Mouse (Mus musculus): ENCODE measurements around the gene Timp3.

The Timp3 gene

DNA sequence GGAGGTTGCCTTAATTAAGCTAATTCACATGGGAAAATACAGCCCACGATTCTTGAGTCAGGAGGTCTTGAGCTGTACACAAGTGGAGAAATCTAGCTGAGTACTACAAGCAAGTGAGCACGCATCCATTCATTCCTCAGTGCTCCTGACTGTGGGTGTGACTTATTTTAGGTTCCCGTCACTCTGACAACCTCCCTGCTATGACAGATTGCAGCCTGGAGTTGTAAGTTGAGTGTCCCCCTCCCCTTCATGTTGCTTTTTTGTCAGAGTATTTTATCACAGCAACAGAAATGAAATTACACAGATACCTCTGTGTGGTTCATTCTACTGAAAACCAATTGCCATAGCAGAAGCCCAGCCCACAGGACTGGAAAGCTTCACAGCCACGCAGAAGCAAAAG lies 86.1 kb downstream of the Timp3 start:
- no peak for DNase-seq (ENCODE audit: low spot score in 2 of 2)

DNA sequence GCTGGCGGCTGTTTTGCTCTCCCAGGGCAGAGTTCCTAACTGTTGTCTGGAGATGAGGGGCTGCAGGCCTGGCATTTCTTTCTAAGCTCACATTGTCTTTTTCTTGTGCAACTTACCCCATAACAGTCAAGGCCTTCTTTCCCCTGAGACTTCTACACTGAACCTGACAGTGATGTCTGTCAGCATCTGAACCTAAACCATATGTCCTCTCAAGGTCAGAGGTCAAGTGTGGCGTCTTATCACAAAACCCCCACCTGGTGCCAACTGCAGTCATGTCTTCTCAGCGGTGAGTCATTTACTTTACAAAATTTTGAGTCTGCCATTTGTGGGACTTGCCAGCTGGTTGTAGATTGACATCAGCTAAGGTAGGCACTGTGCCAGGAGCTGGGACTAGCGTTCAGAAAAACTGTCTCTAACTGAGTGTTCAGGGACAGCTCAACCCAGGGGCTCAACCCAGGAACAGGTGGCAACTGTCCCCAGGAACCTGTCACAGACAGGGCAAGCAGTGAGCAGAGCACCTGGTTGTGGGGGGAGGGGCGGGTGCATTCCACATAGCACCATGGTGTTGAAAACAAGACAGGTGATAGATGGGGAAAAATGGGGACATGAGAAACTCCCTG lies 87.8 kb downstream of the Timp3 start:
- DNase-seq (ENCODE audit: low spot score in 2 of 2) = no peak

DNA sequence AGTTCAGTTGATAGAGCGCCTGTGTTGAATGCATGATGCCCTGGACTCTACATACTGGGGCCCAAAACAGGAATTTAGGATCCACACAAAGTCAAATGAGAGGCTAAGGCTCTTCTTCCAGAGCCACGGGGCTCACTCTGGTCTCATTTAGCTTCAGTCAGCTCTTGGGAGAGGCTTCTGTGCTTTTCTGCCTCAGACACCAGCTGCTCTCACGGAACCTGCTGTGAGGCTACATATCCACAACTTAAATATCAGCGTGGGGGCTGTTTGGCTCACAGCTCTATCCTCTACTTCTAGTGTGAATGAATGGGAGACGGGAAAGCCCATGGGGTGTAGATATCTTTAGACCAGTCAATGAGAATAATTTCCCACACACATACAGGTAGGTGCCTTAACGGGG lies 88.6 kb downstream of the Timp3 start:
- no peak for DNase-seq (ENCODE audit: low spot score in 2 of 2)

DNA sequence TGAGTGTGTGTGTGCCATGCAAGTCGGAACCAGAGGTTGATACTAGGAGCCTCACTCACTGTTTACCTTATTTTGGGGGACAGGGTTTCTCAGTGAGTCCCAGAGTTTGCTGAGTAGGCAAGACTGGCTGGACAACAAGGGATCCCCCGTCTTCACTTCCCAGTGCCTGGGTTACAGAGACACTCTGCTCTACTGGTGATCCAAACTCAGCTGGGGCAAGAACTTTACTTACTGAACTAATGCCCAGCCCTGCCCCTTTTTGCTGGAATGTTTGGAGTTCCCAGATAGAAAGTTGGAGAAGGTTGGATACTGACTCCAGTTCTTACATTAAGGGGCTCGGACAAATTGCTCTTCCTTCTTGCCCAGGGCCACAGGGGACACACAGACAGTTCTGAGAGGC lies 89.2 kb downstream of the Timp3 start:
- no peak for DNase-seq (ENCODE audit: low spot score in 2 of 2)

DNA sequence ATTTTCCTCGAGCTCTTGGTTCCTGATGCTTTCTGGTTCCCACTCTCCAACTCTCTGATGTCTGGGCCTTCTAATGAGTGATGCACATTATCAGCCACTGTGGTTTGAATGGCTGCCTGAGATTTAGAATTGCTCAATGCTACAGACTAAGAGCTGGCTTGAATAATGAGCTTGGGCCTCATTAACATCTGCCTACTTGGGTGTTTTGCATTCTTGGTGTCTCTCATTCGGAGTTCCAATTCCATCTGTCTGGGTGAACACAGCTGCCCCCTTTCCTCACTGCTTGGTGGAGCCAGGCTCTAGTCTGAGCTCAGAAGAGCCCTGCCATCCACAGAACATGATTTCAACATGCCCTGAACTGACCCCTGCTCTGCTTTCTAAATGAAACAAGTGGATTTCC lies 89.7 kb downstream of the Timp3 start:
- no peak for DNase-seq (ENCODE audit: low spot score in 2 of 2)

DNA sequence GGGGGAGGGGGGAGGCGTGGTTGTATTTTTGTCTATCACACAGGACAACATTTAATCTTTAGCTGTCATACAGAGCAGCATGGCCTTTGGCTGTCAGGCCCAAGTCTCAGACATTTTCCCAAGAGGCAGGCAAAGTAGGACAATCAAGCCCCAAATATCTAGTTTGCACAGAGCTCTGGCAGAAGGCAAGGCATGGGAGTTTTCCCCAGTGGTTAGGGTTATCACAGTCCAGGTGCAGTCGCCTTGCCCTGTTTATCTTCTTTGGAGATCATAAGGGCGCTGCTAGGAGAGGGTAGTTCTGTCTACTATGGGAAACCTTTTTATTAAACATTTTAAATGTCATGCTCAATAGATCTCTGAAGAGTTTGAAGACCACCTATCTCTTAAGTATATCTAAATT lies 92.2 kb downstream of the Timp3 start:
- DNase-seq (ENCODE audit: low spot score in 2 of 2) = no peak

DNA sequence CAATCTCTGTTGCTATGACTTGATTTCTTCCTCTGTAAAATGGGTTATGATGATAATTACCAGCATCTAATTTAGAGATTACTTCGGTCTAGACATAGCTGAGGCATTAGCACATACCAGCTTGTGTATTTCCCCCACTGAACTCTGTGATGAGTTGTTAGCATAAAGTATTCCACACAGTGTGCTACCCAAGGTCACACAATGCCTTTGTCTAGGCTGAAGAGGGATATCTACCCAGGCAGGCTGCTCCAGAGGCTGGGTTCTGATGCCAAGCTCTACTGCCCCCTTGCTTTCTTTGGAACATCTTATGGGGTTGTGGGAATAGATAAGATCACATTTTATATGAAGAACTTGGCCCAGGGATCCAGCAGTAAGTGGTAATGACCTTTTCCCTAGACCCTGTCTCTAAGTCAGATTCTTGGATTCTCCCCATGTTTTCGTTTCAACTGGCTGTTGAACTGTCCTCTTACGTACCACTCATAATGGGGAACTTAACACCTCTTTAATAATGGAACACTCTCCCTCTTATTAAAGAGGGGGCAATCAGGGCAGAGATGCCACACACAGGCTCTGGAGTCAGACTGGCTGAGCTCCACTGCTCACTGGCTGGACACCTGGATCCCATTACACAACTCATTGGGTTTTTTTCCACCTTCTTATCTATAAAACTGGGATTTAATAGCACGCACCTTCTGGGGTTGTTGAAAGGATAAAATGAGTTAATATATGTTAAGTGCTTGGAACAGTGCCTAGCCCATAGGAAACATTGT lies 97.6 kb downstream of the Timp3 start:
- no peak for DNase-seq (ENCODE audit: low spot score in 2 of 2)

DNA sequence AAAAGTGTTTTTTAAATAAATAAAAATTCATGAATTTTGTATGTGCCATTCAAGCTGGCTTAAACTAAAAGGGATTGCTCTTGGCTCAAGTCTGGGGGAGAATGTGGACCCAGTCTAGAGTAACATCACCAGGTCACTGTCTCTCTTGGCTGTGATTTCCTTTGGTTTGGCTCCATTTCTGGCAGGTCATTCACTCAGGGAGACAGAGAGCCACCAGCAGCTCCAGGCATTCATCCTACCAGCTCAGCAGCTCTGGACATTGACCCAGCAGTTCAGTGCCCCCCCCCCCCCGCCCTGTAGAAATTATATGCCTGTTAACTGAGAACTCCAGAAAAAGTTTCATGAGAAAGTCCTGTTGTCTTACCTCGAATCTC lies 98.2 kb downstream of the Timp3 start:
- DNase-seq (ENCODE audit: low spot score in 2 of 2) = no peak

Data from spleen, postnatal 10 days (tissue).